Mouse (Mus musculus) right cerebral cortex, postnatal 10 days (tissue): ENCODE data around the gene Acbd4.
A peak's percentile ranks its signal among the peaks of the same experiment; 100 is the strongest.

Experiments
- DNase-seq, 2 experiments: peaks; one replicate each; pipeline ENCODE4 v3.0.0; 2021; ENCODE audit warnings: low spot score in 2 of 2

The Acbd4 gene

DNA sequence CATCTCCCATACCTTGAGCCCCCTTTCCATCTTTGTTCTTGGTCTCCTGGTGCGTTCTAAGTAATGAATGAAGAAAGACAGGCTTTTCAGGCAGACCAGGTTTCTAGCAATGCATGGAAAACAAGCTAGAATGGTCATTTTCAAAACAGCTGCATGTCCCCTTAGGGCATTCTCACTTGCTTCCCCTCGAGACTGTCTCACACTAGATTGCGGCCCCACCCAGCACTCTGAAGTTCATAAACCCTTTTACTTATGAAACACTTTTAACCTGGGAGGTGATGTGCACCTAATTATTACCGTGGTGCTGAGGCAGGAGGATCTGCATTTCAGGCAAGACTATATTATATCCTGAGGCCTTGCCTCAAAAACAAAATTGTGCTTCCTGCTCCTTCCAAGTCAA lies 12.3 kb downstream of the Acbd4 start:
- DNase-seq: no peak

DNA sequence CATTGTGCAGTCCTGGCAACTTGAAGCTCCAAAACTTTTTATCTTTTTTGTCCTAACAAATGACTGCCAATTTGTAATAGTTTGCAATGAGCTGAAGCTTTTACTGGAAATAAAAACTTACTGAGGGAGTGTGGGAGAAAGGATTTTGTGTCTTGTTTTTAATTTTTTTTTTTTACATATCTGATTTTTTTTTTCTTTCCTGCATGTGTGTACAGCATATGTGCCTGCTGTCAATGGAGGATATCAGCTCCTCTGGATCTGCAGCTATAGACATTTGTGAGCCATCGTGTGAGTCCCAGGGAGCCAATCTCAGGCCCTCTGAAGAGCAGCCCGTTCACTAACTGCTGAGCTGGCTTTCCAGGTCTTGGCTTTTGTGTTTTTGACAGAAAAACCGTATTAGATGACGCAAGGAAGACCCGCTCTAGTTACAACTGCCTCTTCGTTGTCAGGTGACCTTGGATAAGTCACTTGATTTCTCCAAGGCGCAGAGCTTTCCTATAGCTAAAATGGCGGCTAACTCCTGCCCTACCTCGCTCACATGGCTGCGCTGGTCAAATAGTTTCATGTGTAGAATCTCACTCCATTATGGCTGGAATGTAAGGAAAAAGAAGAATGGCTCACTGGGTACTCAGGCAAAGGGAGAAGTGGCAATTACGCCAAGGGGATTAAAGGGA lies 12.9 kb downstream of the Acbd4 start:
- DNase-seq: peak in 1 of 2 experiments; percentile 38

DNA sequence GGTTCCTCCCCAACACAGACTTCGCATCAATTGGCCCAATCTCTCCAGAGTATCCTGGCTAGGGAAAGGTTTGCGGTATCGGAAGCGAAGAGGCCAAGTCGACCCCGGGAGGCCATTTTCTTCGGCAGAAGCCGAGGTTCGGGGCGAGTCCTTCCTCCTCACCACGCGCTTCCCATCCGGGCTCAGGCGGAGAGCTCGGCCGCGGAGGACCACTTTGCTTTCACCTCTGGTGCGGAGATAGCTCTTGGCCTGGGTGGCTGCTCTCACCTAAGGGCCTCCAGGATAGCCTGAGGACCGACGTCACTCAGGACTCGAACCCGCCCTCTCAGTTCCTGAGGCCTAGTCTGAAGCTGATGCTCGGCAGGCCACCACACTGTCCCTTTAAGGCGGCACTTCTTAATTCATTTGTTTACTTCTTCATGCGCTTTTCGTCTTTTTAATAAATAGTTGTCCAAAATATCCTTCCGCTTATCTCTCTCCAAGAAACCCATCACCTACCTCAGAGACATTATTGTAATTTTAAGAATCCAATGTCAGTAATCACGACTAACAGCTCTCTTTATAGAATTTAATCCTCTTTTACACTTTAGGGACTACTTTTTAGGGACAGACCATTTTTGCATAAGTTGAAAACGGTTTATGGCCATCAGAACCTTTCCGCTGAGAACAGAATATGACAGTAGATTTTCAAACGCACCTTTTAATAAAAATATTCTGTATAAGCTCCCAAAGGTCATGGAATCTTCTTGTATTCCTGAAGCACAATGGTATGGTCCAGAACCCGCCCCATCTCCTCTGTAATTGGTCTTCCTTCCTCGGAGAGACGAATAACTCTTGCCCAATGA lies 13.9 kb downstream of the Acbd4 start:
- DNase-seq: peak; percentile 88 to 91

DNA sequence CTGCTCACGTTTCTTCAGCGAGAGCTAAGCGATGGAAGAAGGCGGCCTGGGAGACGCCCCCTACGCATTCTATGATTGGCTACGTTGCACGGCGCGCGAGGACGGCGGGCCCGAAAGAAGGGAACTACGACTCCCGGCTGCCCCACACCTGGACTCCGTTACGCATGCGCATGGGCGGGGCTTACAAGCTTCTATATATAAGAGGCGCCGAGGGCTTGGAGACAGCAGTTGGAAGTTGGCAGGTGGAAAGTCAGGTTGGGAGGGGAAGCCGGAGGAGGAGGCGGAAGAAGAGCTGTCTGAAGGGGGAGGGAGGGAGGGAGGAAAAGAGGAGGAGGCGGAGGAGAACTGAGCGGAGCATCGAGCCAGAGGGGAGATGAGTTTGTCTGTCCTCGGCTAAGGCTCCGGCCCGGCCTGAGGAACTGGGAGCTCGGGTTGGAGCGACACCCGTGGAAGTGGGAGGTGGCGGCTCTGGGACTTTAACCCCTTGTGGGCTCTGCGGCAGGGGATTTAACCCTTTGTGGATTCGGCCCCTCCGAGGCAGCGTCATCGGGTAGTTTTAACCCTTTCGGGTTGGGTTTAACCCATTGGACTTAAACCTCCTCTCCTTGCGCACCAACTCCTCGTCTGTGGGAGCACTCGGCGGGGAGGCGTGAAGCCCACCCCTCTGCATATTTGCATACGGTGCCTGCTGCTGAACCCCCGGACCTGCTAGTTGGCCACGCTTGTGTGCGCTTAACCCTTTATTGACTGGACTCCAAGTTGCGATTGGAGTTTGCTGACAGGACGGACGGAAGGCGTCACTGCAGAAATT lies 14.7 kb downstream of the Acbd4 start, which contains the start of gene Hexim1:
Hexim1 (plus strand) TSS at position 224 of the 811 bp plus-strand sequence.
- peak; percentile 100 for DNase-seq

DNA sequence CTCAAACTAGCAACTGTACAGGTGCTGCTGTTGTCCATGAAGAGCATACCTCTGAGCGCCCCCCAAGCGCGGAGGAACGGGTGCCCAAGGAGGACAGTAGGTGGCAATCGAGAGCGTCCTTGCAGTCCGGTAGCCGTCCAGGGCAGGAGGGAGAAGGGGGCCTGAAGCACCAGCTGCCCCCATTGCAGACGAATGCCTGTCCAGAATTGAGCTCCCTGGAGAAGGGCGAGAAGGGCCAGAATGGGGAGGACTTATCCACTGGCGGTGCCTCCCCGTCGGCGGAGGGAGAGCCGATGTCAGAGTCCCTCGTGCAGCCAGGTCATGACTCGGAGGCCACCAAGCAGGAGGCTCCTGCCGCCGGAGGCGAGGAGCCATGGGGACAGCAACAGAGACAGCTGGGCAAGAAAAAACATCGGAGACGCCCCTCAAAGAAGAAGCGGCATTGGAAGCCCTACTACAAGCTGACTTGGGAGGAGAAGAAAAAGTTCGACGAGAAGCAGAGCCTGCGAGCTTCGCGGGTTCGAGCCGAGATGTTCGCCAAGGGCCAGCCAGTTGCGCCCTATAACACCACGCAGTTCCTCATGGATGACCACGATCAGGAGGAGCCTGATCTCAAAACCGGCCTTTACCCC lies 15.6 kb downstream of the Acbd4 start:
- peak; percentile 81 to 85 for DNase-seq

DNA sequence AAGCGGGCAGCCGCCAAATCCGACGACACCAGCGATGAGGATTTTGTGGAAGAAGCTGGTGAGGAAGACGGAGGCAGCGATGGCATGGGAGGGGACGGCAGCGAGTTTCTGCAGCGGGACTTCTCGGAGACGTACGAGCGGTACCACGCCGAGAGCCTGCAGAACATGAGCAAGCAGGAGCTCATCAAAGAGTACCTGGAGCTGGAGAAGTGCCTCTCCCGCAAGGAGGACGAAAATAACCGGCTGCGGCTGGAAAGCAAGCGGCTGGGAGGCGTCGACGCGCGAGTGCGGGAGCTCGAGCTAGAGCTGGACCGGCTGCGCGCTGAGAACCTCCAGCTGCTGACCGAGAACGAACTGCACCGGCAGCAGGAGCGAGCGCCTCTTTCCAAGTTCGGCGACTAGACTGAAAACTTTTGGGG lies 16.1 kb downstream of the Acbd4 start:
- peak in 1 of 2 experiments; percentile 66 for DNase-seq

DNA sequence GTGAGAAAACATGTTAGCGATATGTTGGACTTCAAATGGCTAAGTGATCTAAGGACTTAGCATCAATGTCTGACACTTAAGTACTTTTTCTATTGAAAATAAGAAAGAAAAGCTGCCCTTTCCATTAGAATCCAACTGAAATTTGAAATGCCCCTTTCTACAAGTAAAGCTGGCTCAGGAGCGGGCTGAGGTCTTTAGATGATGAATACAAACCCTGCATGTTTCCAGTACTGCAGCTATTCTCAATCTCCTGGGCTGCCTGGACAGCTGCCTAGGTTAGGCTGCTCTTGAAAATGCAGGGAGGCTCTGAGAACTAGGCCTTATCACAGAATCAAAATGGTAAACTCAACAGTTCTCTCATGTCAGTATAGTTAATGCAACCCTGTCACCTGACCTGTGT lies 17.4 kb downstream of the Acbd4 start:
- DNase-seq: no peak

DNA sequence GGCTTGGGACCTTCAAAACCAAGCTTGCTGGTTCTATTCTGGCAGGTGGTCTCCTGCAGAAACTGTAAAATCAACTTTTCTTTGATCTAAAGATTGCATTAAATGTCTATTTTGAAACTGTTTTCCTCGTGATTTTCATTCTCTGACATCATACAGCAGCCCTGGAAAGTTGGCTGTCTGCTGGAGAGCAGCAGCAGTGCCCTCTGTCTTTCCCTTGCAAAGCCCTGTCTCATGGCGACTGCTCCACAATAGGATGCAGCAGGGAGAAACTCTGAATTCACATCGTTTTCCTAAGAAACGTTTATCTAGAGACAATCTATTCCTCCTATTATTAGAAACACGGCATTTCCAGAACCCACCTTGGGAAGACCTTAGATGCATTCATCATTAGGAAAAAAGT lies 18.1 kb downstream of the Acbd4 start:
- DNase-seq: peak in 1 of 2 experiments; percentile 33

DNA sequence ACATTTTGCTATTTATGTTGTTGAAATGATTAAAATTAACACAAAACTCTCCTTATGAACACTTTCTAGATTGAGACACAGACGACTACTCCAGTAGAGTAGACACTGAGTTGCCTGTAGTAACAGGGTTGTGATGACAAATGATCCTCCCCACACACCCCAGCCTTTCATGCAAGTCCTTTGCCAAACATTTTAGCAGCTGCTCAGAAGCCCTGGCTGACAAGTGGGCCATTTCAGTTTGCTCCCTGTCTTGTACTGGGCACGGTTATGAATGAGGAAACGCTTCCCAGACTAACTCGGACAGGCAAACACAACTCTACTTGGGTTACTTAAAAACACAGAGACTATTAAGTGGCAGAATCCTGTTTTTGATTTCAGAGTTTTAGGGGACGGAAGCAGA lies 18.8 kb downstream of the Acbd4 start:
- DNase-seq: peak; percentile 27 to 37

DNA sequence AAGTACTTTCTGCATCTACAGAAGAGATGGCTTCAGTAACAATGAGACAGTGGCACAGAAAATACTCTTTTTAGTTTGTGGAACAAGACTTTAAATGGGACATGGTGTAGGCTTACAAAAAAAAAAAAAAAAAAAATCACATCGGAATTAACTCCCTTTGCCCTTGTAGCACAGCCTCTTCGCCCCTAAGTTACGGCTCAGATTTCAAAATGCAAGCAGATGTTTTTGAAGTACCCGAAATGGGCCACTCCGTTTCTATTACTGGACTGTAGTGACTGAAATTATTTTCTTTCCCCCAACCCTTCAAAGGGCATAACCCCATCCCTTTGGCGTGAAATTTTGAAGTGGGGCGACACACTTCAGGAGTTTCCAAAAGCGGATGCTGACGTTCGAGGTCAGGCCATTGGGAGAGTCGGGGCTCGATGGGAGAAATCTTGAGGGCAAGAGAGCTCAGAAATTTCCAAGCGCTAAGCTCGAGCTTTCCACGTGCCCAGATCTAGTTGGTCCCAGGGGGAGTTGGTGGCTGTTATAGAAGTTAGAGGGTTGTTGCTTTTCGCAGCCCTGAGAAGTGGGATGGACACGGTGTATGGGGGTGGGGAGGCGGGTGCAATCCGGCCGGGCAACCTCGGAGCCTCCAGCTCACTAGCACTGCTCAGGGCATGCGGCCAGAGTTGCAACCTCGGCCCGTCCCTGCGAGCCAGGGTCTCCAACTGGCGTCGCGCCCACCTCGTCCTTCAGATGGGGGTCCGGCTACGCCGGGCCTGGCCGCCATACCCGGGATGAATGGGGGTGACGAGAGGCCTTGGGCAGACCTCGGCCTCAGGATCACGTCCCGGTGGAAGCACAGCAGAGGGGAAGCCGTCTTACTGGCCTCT lies 30.5 kb downstream of the Acbd4 start, which contains the start of gene Hexim2:
Hexim2 (plus strand) TSS at position 729 of the 875 bp plus-strand sequence.
- DNase-seq: peak; percentile 84

DNA sequence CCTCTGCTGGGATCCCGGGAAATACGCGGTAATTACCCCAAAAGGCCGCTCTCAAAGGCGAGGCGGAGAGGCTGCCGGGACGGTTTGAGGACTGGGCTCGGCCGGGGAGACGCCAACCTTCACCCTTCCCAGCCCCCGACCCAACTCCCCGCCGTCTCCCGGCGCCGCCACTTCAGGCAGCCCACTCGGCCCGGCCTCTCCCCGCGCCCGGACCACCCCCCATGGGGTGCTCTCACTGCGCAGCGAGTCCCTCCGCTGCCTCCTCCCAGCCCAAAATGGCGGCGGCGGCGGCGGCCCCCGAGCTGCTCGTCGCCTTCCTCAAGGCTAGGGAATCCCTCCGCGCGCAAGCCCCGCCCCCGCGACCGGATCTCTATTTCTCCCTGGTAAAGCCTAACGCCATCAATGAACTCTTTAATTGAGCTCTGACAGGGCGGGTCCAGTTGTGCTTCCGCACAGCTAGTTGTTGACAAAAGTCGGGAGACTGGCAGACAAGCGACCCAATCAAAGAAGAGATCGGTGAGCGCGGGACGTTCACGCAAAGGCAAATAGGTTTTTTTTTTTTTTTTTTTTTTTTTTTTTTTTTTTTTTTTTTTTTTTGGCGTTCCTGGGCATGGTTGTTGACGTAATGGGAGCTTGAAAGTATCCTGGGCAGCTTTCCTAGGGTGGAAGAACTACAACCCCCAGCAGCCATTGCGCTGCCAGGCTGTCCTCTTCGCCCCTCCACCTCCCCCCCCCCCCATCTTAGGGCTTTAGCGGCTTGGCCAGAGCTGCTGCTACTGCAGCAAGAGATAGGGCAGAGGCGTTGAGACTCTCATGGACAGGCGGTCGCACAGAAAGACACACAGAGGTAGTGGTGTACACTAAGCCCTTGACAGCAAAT lies 31.3 kb downstream of the Acbd4 start:
- DNase-seq: peak; percentile 100

DNA sequence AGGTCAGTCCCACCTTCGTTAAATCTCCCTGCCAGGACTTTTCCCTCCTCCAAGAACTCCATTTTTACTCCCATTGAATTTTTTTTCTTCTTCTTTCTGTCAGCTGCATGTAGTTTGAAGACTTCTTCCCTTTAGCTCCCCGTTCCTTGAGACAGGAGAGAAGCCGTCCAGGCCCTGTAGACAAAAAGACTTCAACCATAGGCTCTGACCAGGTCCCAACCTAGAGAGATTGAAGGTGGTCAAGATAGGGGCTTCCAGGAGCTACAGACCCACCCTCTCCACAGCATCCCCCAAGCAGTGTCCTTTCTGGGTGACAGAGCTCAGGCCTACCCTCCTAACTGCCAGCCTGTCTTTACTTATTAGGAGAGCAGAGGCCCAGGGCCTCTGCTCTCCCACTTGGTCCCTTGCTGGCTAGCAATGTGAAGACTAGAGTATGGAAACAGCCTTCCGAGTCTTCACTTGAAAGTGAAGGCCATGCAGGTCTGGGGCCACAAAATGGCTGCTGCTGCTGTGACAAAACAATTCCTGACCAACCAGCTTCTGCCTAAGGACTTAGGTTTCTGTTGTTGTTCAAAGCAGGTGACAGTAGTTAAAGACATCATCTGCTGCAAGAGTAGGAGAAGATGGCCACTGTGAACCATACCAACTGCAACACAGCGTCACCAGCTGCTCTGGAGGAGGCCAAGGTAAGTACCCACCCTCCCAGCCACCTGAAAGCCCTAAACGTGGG lies 32.1 kb downstream of the Acbd4 start:
- DNase-seq: peak in 1 of 2 experiments; percentile 37

DNA sequence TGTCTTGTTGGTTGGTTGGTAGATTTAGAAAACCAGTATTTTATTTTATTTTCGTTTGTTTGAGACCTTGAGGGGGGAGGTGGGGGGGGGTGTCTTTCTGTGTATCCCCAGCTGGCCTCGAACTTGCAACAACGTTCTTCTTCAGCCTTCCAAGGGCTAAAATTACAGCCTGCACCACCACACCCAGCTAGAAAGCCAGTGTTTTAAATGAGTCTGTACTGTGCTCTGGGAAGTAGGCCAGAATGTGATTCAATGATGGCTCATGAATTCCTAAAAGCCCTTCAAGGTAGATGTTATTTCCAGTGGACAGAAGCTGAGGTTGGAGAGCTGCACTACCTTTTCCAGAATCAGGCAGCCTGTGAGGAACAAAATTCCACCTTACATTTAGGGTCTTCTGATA lies 32.7 kb downstream of the Acbd4 start:
- DNase-seq: no peak

DNA sequence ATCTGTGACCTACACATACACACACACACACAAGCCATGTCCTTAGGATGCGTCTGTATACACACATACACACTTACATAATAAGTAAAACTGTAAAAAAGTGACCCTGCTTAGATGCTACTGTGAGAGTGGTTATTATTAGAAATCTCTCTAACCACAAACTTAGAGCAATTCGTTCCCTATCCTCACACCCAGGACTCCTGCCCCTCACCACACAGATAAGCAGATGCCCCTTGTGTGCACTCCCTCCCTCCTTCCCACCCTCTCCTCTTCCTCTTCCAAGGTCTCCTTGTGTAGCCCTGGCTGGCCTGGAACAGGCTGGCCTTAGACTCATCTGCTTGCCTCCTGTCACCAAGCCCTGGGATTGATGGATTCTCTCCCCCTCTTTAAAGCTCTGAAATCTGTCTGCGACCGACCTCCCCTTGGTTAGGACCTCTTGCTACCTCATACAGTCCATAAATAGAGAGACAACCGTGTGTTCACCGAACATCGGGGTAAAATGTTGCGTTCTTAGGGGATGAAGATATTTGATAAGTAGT lies 34.6 kb downstream of the Acbd4 start:
- DNase-seq: no peak

DNA sequence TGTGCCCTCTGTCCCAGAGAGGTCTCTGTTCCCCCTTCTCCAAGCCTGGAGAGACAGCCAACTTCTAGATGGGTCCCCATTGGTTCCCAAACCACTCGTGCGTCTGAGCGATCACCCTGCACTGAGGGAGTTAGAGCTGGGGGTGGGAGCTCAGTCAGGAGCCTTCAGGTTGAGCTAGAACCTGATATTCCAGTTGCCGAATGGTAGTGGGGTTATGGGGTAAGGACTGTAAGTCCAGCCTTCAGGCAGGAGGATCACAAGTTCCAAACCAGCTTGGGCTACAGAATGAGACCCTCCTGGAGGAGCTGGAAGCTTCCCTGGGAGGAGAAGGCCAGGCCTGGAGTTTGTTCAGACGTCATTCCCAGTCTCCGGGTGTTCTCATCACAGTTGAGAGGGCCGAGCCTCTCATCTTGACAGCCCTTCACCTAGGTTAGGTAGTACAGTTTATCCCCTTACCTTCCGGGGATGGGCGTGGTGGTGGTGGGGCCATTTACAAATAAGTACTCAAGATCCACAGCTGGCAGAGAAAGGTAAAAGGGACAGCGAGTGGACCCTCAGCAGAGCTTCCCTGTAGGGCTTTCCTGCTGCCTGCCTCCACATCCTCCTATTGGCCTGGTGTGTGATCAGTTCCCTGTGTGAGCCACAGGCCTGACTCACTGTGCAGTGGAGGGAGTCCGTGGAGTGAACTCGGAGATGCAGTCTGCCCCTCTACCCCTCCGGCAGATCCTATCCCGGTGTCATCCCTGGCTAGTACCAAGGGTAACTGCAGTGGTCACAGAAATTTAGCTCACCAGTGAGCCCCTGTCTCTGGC lies 38.7 kb downstream of the Acbd4 start:
- DNase-seq: peak in 1 of 2 experiments; percentile 26

DNA sequence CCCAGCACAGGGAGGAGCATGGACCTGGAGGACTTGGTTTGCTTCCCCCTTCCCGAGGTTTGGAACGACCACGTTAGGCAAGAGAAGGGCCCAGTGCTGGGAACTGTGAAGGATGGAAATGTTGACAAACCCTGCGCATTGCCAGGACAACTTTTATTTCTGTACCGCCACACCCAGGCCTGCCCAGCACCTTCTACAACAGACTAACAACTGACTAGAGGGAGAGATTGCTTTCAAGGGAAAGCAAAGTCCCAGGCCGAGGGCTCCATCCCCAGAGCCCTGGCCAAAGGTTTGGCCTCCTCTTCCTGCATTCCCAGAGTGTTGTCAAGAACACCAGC lies 39.2 kb downstream of the Acbd4 start:
- no peak for DNase-seq

DNA sequence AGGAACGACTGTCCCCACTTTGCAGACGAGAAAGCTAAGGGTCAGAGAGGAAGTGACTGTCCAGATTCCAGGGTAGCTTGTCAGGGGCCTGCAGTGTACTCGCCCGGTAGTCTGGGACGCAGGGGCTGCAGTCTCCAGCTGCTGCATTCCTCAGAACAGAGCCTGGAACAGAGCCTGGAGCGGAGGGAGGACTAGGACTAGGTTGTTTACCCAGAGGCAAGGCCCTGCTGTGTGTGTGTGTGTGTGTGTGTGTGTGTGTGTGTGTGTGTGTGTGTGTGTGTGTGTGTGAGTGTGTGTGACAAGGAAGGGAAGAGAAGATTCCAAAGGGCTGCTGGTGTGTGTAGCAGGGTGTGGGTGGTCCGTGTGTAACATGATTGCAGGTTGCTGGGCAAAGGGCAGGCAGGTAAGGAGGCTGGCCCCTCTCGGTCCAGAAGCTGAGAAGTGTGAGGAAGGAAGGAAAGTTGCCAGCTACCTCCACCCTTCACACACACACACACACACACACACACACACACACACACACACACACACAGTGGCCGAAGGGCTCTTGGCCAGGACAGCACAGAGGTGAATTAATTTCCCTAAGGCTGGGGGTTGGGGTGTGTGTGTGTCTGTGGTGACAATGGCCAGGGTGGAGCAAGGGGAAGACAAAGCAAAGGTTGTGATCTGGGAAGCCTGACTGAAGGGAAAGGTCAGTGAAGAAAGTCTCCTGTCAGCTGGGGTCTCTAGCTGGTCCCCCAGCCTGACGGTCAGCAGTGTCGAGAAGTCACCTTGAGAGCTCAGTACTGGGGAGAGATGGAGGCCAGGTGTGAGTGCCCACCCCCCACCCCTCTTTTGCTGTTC lies 39.8 kb downstream of the Acbd4 start:
- DNase-seq: peak; percentile 52 to 64
